Mouse (Mus musculus) limb, embryonic 10.5 days (tissue): Measurements from ENCODE around the gene Olfr90. TPM values are rescaled to one million over a fixed set of nuclear protein-coding genes. Genes with fewer than 3 reads are reported as not detected.

Source experiments
- DNase-seq: peaks from one replicate; pipeline ENCODE4 v3.0.0-alpha.2; 2017; ENCODE audit warnings: low spot score
- H3K27ac ChIP-seq: fragments of 300-500 bp; sonication (generic); 2 replicates; pipeline ENCODE4 v1.5.1; 2016; ENCODE audit warnings: mild to moderate bottlenecking
- H3K27me3 ChIP-seq: fragments of 300-500 bp; sonication (generic); 2 replicates; pipeline ENCODE4 v1.6.1; 2016; ENCODE audit warnings: low read depth, mild to moderate bottlenecking; ENCODE audit not compliant: poor library complexity, severe bottlenecking
- H3K36me3 ChIP-seq: fragments of 300-500 bp; sonication (generic); 2 replicates; pipeline ENCODE4 v1.6.1; 2016; ENCODE audit warnings: mild to moderate bottlenecking, moderate library complexity
- H3K4me1 ChIP-seq: fragments of 300-500 bp; sonication (generic); 2 replicates; pipeline ENCODE4 v1.6.1; 2016
- H3K4me3 ChIP-seq: fragments of 300-500 bp; sonication (generic); 2 replicates; pipeline ENCODE4 v1.5.1; 2016; ENCODE audit warnings: mild to moderate bottlenecking, moderate library complexity
- H3K9me3 ChIP-seq: fragments of 300-500 bp; sonication (generic); replicated peaks from 2 replicates; pipeline ENCODE4 v1.6.1; 2016; ENCODE audit warnings: mild to moderate bottlenecking
- WGBS: fragments of 180-500 bp; shearing (Covaris S2); methylation state at CpG from one replicate; pipeline ENCODE4 v1.1.7; 2016; 5-methylcytosine and 5-hydroxymethylcytosine counted together
- polyA plus RNA-seq: library from polyadenylated mRNA; unstranded; fragments of >200 nt; fragmentation: Nextera tagmentation; extraction: Ambion mirVana; gene quantifications from 2 replicates; pipeline ENCODE4 v1.2.1, GENCODE M21; 2016

The Olfr90 gene
- polyA plus RNA-seq, 1 experiment from 2014 or later, result 0.06 TPM

DNA sequence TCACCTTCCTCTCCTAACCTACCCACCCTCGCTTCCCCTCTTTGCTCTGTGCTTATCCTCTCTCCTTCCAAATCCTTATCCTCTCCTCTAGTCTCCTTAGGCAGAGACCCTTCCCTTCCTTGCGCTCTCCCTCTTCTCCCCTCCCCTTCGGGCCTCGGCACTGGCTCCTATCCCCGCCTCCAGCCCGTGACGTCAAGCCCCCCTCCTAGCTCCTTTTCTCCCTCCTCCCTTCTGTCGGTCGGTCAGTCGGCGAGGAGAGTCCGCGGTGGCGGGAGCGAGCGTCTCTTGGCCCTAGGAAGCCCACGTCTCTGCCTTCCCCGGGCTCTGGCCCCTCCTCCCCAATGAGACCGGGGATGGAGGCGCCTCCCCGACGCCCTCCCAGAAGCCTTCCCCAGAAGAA, 37.9 kb downstream of the Olfr90 start:
- Histone ChIP-seq H3K27me3 (peaks cover 29% of the 10 kb centered on the region), H3K9me3 (no peaks in the 10 kb centered on the region), H3K36me3 (peaks cover 23% of the 10 kb centered on the region), H3K4me1 (peaks cover 43% of the 10 kb centered on the region), H3K27ac (peak overlapping the region; percentile 81), H3K4me3 (peak overlapping the region; percentile 64)
- WGBS, result 2% methylated on average over 22 of the region's 22 CpGs
- DNase-seq, result peak; percentile 84

DNA sequence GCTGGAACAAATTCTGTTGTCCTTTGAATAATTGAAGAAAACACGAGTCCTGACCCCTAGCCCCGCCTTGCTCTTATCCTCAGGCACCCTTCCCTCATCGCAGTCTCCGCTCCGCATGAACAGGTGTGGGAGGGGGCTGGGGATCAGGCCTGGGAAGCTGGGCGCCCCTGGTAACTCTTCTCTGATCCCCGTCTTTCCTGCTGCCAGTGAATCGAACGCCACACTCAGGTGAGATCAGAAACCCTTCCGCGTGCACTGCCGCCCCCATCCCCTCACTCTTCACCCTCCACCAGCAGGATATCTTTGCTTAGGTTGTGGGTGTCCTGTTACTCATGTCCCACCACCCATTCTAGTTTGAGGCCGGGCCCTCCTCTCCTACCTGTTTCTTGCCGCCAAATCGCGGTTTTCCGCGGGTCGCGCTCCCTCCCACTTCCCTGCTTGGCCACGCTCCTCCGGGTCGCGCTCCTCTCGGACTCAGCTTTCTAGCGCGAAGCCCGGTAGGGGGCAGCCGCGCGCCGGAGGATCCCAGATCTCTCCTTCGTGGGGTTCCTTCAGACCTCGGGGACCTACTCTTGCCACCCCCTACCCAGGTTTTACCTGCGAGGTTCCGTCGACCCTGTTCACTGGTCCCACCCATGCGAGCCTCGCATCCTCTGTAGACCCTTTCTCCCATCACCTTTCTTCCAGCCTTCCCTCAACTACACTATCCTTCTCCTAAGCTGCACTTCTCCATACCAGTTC, 38.6 kb downstream of the Olfr90 start:
- Histone ChIP-seq H3K4me1 (peaks cover 48% of the 10 kb centered on the region), H3K4me3 (peak overlapping the region; percentile 64), H3K27ac (peak overlapping the region; percentile 81; the same call in 1 of the 2 replicates), H3K36me3 (peaks cover 16% of the 10 kb centered on the region), H3K27me3 (peaks cover 29% of the 10 kb centered on the region), H3K9me3 (no peaks in the 10 kb centered on the region)
- DNase-seq, result peak; percentile 82
- 2% methylated on average over 39 of the region's 39 CpGs for WGBS

DNA sequence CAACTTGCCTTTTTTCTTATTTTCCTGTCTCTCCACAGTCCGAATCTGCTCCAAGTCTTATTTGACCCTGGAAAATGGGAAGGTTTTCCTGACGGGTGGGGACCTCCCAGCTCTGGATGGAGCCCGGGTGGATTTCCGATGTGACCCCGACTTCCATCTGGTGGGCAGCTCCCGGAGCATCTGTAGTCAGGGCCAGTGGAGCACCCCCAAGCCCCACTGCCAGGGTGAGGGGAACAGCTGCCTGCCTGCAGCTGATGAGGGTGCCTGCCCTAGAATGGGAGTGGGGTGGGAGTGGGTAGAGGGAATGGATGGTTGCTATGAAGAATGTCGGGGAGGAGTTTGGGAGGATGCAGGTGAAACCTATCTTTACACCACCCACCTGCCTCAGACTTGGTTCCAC, 39.9 kb downstream of the Olfr90 start:
- H3K27ac ChIP-seq, result no peak overlapping the region
- peaks cover 4% of the 10 kb centered on the region; the same call in 1 of the 2 replicates for H3K36me3 ChIP-seq
- WGBS, result 66% methylated on average over 7 of the region's 7 CpGs
- H3K9me3 ChIP-seq, result no peaks in the 10 kb centered on the region
- DNase-seq, result no peak
- H3K27me3 ChIP-seq, result peaks cover 29% of the 10 kb centered on the region
- H3K4me1 ChIP-seq, result peaks cover 48% of the 10 kb centered on the region
- H3K4me3 ChIP-seq, result no peak overlapping the region

DNA sequence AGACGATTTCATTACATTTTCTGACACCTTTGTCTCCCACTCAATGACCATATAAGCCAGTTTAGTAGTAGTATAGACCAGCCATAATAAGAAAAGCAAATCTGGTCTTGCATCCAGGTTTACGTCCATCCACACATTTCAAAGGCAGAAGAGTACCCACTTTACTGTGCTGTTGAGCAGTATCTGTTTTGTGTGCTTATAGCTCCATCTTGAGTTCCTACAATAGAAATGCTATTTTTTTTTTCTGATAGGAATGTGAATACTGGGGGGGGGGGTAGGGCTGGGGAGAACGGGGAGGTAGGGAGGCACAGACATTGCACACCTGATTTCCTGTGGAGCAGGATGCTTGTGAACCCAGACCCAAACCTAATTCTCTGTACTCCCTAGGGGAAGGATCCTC, 40.3 kb downstream of the Olfr90 start:
- Histone ChIP-seq H3K27ac (no peak overlapping the region), H3K9me3 (no peaks in the 10 kb centered on the region), H3K4me3 (no peak overlapping the region), H3K4me1 (peaks cover 48% of the 10 kb centered on the region), H3K36me3 (no peaks in the 10 kb centered on the region), H3K27me3 (peaks cover 29% of the 10 kb centered on the region)
- no peak for DNase-seq
- 39% methylated on average over 3 of the region's 3 CpGs for WGBS

DNA sequence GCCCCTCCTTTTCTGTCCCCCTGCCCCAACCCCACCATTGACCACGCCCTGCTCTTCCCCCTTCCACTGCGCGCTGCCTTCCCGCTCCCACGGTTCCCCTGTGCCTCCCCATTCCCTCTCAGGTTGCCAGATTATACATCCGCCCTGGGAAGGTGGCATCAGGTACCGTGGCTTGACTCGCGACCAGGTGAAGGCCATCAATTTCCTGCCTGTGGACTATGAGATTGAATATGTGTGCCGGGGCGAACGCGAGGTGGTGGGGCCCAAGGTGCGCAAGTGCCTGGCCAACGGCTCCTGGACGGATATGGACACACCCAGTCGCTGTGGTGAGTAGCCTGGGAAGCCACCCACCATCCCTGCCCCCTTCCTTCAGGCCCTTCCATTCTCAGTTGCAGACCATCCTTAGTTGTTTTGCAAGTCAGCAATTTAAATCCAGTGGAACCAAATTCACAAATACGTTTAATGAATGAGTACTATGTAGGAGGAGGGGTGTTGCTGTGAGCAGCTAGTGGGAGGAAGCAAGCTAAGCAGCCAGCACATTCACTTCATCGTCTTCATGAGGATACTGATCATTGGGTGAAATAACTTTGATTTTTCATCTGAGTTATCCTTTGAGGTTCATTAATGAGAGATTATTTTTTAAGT, 40.8 kb downstream of the Olfr90 start:
- H3K27me3 ChIP-seq, result peaks cover 29% of the 10 kb centered on the region
- peak overlapping the region; percentile 94 for H3K4me3 ChIP-seq
- H3K9me3 ChIP-seq, result no peaks in the 10 kb centered on the region
- H3K36me3 ChIP-seq, result no peaks in the 10 kb centered on the region
- WGBS, result 17% methylated on average over 19 of the region's 19 CpGs
- peaks cover 48% of the 10 kb centered on the region for H3K4me1 ChIP-seq
- no peak for DNase-seq
- no peak overlapping the region for H3K27ac ChIP-seq

DNA sequence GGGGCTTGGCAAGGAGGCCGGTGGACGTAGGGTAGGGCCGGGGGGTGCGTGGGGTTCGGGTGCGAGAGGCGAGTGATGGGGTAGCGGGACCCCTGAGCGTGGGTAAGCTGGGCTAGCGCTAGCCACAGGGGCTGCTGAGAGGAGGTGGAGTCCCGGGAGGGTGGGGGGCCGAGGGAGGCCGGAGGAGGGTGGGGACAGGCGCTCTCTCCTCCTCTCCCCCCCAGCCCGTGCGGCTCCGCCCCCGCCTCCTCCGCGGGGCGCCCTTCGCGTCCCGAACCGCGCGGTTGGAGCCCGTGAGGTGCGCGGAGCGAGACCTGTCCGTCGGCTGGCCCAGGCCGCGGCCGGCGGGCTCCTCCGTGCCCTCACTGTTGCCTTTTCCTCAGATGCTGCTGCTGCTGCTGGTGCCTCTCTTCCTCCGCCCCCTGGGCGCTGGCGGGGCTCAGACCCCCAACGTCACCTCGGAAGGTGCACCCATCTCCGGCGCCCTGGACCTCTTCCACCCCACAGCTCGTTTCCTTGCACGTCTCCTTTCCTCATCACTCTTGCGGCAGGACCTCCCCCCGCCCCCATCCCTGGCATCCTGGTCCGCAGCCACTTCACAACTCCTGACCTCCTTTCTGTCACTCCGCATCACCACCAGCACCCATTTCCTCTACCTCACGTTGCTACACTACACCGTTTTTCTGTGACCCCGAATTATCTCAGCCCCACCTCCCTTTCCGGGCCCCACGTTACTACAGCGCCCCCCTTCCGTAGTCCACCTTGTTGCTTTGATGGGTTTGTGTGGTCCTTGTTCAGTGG, 41.8 kb downstream of the Olfr90 start:
- H3K27ac ChIP-seq, result peak overlapping the region; percentile 96
- no peaks in the 10 kb centered on the region for H3K9me3 ChIP-seq
- peak; percentile 82 for DNase-seq
- H3K36me3 ChIP-seq, result no peaks in the 10 kb centered on the region
- peaks cover 48% of the 10 kb centered on the region for H3K4me1 ChIP-seq
- peaks cover 29% of the 10 kb centered on the region for H3K27me3 ChIP-seq
- H3K4me3 ChIP-seq, result peak overlapping the region; percentile 94
- WGBS, result under 1% methylated on average over 48 of the region's 58 CpGs

DNA sequence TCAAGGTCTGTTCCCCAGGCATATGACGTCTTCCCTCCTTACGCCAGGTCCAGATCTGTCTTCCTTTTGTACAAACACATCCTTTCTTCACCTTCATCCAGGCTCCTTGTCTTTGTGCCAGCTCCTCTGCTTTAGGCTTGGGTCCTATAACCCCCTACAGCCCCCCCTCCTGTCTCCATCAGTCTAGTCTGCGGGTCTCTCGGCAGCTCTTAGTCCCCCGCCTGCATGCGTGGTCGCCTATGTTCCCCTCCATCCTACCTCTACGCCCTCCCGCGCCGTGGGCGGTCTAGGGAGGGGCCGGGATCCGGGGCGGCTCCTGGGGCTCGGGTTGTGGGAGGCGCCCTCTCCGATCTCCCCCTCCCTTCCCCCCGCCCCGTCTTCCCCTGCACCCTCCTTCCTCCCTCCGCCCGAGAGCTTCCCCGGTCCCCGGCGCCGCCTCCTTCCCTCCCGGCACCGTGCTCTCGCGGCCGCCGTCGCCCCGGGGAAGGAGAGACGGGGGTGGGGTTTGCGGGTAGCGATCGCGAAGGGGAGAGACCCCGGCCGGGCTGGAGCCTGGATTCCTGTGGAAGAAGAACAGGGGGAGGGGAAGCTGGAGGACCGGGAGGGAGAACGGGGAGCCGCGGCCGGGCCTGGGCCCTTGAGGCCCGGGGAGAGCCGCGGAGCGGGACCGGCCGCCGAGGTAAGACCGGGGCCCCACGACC, 42.5 kb downstream of the Olfr90 start, which contains the start of gene Gabbr1:
TSS of gene Gabbr1 (plus strand) at position 356 of the 701 bp plus-strand sequence.
- Histone ChIP-seq H3K4me1 (peaks cover 41% of the 10 kb centered on the region), H3K4me3 (peak within 1 kb of the TSS; percentile 94), H3K36me3 (no peaks in the 10 kb centered on the region), H3K9me3 (no peaks in the 10 kb centered on the region), H3K27ac (peak within 1 kb of the TSS; percentile 96), H3K27me3 (peaks cover 29% of the 10 kb centered on the region)
- DNase-seq, result peak; percentile 89
- WGBS, result 1% methylated on average over 53 of the region's 55 CpGs

DNA sequence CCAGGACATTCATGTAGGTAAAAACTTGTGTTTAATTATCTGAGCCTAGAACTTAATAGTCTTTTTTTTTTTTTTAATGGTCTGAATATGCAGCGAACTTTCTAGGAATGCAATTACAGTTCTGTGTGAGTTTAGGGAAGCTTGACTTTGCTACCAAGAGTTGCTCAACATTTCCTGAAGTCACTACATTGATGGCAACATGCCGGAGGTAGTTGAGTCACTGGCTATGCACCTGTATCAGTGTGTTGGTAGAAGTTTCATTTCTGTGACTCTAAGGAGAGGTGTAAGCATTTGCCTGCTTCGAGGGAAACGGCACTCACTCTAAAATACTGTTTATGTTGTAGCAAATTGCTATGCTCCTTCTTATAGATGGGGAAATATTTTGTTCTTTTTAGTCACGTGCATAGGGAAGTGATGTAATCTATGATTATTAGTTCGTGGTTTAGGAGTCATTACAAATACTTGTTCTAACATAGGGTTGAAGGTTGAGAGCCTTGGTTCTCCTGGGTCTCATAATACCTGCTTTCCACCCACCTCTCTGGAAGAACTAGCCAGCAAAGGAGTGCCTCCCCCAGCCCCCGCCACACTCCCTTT, 43.6 kb downstream of the Olfr90 start:
- peaks cover 33% of the 10 kb centered on the region for H3K4me1 ChIP-seq
- no peak for DNase-seq
- 83% methylated on average over 7 of the region's 7 CpGs for WGBS
- peak overlapping the region; percentile 96; the same call in 1 of the 2 replicates for H3K27ac ChIP-seq
- H3K9me3 ChIP-seq, result no peaks in the 10 kb centered on the region
- H3K27me3 ChIP-seq, result peaks cover 28% of the 10 kb centered on the region
- no peaks in the 10 kb centered on the region for H3K36me3 ChIP-seq
- peak overlapping the region; percentile 94 for H3K4me3 ChIP-seq

DNA sequence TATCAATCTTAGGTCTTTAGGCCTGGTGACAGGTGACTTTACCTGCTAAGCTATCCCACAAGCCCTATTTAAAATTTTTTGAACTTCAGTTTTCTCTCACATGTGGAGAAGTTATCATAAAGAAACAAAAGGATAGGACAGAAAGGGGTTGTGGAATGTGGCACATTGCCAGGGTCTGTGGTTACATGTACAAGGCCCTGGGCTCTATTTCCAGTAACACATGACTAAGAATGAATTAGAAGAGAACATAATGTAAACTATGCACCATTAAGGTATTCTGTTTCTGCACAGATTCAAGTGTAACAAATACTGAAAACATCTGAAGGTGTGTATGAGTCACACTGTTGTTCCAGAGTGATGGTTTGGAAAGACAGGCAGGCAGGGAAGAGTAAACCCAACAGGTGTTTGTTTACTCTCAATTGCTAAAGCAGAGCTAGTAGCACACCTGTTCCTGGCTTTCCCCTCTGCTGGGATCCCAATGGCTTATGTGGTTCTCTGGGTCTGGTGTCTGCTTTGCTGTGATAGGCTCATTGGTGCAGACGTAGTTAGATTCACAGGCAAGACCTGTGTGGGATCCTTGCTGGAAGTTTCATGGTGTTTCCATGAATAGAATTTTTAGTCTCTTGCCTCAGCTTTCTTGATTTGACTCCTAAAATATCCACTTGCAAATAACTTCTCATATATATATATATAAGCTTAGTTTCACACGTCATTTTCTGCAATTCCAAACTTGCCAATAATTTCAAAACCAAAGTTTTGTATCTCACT, 49.0 kb downstream of the Olfr90 start:
- Histone ChIP-seq H3K36me3 (no peaks in the 10 kb centered on the region), H3K27ac (no peak overlapping the region), H3K27me3 (no peaks in the 10 kb centered on the region), H3K4me3 (no peak overlapping the region), H3K9me3 (no peaks in the 10 kb centered on the region), H3K4me1 (no peaks in the 10 kb centered on the region)
- no peak for DNase-seq
- WGBS, result 79% methylated on average over 2 of the region's 2 CpGs
